Mouse (Mus musculus): ENCODE results near the gene Ciapin1. TPM values are rescaled to one million over a fixed set of nuclear protein-coding genes. Genes with fewer than 3 reads are reported as not detected.

Ciapin1 gene
- polyA plus RNA-seq, 1 experiment from 2014 or later = 123 TPM

Other genes with a start within 250 kb of the Ciapin1 start
- gene Rspry1, start 236.4 kb downstream of the Ciapin1 start, polyA plus RNA-seq (2014; fragmentation: Nextera tagmentation; extraction: Ambion mirVana) = 45.4 and 47.4 TPM in 2 replicates
- 106 and 109 TPM in 2 replicates for gene Fam192a, start 236.4 kb downstream of the Ciapin1 start, polyA plus RNA-seq (2014; fragmentation: Nextera tagmentation; extraction: Ambion mirVana)
- gene Arl2bp, start 171.8 kb downstream of the Ciapin1 start, polyA plus RNA-seq (2014; fragmentation: Nextera tagmentation; extraction: Ambion mirVana) = 71.8 and 73.4 TPM in 2 replicates
- gene Pllp, start 142.1 kb downstream of the Ciapin1 start, polyA plus RNA-seq (2014; fragmentation: Nextera tagmentation; extraction: Ambion mirVana) = 0.47 and 1.5 TPM in 2 replicates
- gene Ccl22, start 92.8 kb downstream of the Ciapin1 start, polyA plus RNA-seq (2014; fragmentation: Nextera tagmentation; extraction: Ambion mirVana) = not detected in 2 replicates
- gene Cx3cl1, start 66.3 kb downstream of the Ciapin1 start, polyA plus RNA-seq (2014; fragmentation: Nextera tagmentation; extraction: Ambion mirVana) = 4.6 and 5.6 TPM in 2 replicates
- gene Ccl17, start 27.9 kb downstream of the Ciapin1 start, polyA plus RNA-seq (2014; fragmentation: Nextera tagmentation; extraction: Ambion mirVana) = not detected in 2 replicates
- gene Coq9, start within 50 bp of the Ciapin1 start, polyA plus RNA-seq (2014; fragmentation: Nextera tagmentation; extraction: Ambion mirVana) = 51.9 and 52.8 TPM in 2 replicates
- gene Polr2c, start 19.1 kb upstream of the Ciapin1 start, polyA plus RNA-seq (2014; fragmentation: Nextera tagmentation; extraction: Ambion mirVana) = 169 and 173 TPM in 2 replicates
- gene Dok4, start 38.0 kb upstream of the Ciapin1 start, polyA plus RNA-seq (2014; fragmentation: Nextera tagmentation; extraction: Ambion mirVana) = 11.6 and 11.9 TPM in 2 replicates
- 28.1 and 30.3 TPM in 2 replicates for gene Ccdc102a, start 79.7 kb upstream of the Ciapin1 start, polyA plus RNA-seq (2014; fragmentation: Nextera tagmentation; extraction: Ambion mirVana)
- not detected in 2 replicates for gene Adgrg5, start 85.3 kb upstream of the Ciapin1 start, polyA plus RNA-seq (2014; fragmentation: Nextera tagmentation; extraction: Ambion mirVana)
- 31.4 and 33.2 TPM in 2 replicates for gene Adgrg1, start 136.4 kb upstream of the Ciapin1 start, polyA plus RNA-seq (2014; fragmentation: Nextera tagmentation; extraction: Ambion mirVana)
- 2.0 and 3.2 TPM in 2 replicates for gene Adgrg3, start 179.3 kb upstream of the Ciapin1 start, polyA plus RNA-seq (2014; fragmentation: Nextera tagmentation; extraction: Ambion mirVana)
- gene Drc7, start 216.7 kb upstream of the Ciapin1 start, polyA plus RNA-seq (2014; fragmentation: Nextera tagmentation; extraction: Ambion mirVana) = not detected in 2 replicates
- 21.6 and 25.7 TPM in 2 replicates for gene Katnb1, start 242.8 kb upstream of the Ciapin1 start, polyA plus RNA-seq (2014; fragmentation: Nextera tagmentation; extraction: Ambion mirVana)

All from embryonic facial prominence, embryonic 11.5 days (tissue).